In the genomic region with DNA sequence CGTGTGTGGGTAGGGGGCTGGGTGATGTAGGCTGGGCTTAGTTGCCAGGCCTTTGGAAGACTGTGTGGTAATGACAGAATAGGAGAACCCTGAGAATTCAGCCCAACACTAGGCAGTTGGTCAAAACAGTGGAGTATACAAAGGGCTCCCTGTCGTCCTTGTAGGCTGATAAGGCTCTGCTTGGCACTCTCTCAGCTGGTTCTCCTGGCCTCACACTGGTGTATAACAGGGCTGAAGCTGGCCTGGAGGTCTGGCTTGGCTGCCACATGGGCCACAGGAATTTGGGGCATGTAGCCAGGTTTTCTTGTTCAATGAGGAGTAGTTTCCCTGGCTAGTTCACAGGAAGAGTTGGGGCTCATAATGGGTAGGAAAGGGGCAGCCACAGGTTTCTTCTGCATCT, we compare ENCODE assay signal across 10 mouse cellular contexts. TPM values are rescaled to one million over a fixed set of nuclear protein-coding genes. Genes with fewer than 3 reads are reported as not detected.
DNase-seq lines count a peak whose midpoint lies in the region; ATAC-seq and TF ChIP-seq lines count a peak whose summit lies in the region.
"Had no signal": no experiment of that assay in that cellular context is flagged by ENCODE, and none has a peak within 500 bp of the region (broad histone marks: within the 10 kb centered on the region; RNA-seq: fewer than 3 reads in every experiment).

No protein-coding gene starts in this region.

- H3K36me3 ChIP-seq in forebrain, postnatal 0 days (ENCODE audit: insufficient read depth), result peaks cover 30% of the 10 kb centered on the region
- peaks cover 42% of the 10 kb centered on the region for H3K36me3 ChIP-seq in midbrain, embryonic 12.5 days
- H3K36me3 ChIP-seq in kidney, embryonic 16.5 days (ENCODE audit: insufficient read depth, low read length), result no peaks in the 10 kb centered on the region

- H3K4me2 ChIP-seq in forebrain, postnatal 0 days (ENCODE audit: low read depth), result peak overlapping the region; percentile 58
- peak overlapping the region; percentile 72 for H3K4me2 ChIP-seq in midbrain, embryonic 12.5 days (replicated peaks)
- no peak overlapping the region for H3K4me2 ChIP-seq in kidney, embryonic 16.5 days (replicated peaks; ENCODE audit: low read depth, low read length)

- H3K27me3 ChIP-seq in forebrain, postnatal 0 days (ENCODE audit: insufficient read depth, low read length), result no peaks in the 10 kb centered on the region
- H3K27me3 ChIP-seq in midbrain, embryonic 12.5 days, result peaks cover 11% of the 10 kb centered on the region
- H3K27me3 ChIP-seq in kidney, embryonic 16.5 days (ENCODE audit: insufficient read depth, low read length), result peaks cover 24% of the 10 kb centered on the region

- 11% methylated on average over 2 of the region's 2 CpGs for WGBS in forebrain, postnatal 0 days
- WGBS in midbrain, embryonic 12.5 days, result 72% methylated on average over 2 of the region's 2 CpGs
- 84% methylated on average over 2 of the region's 2 CpGs for WGBS in kidney, embryonic 16.5 days

- no peak overlapping the region for H3K27ac ChIP-seq in forebrain, postnatal 0 days (ENCODE audit: low read depth, low read length)
- H3K27ac ChIP-seq in midbrain, embryonic 12.5 days (replicated peaks), result no peak overlapping the region
- H3K27ac ChIP-seq in kidney, embryonic 16.5 days (ENCODE audit: low read length), result no peak overlapping the region

- H3K4me1 ChIP-seq in forebrain, postnatal 0 days (ENCODE audit: insufficient read depth), result peaks cover 14% of the 10 kb centered on the region
- peaks cover 26% of the 10 kb centered on the region for H3K4me1 ChIP-seq in midbrain, embryonic 12.5 days
- peaks cover 8% of the 10 kb centered on the region for H3K4me1 ChIP-seq in kidney, embryonic 16.5 days (ENCODE audit: insufficient read depth, low read length)

- peak; percentile 25 for DNase-seq in gastrocnemius, postnatal 10 days
- DNase-seq in gastrocnemius, postnatal 4 days (ENCODE audit: low spot score in 2 of 2), result no peak
- peak; percentile 86 for DNase-seq in brain, adult 2 months (ENCODE audit: low read depth, low spot score)
- DNase-seq in forebrain, postnatal 0 days, result peak; percentile 69
- DNase-seq in liver, result no peak
- no peak for DNase-seq in kidney, adult 11 months

- no peak for TF ChIP-seq CTCF in forebrain, postnatal 0 days (IDR thresholded peaks at IDR 0.05; ENCODE audit: low read depth)

- 0 out of 2 replicates have a peak overlapping the region, but pooled peaks have one; percentile 84 for H3K9ac ChIP-seq in forebrain, postnatal 0 days
- no peak overlapping the region for H3K9ac ChIP-seq in midbrain, embryonic 12.5 days (replicated peaks)
- H3K9ac ChIP-seq in kidney, embryonic 16.5 days (replicated peaks; ENCODE audit: low read length), result no peak overlapping the region

- ATAC-seq in forebrain, postnatal 0 days, result peak; percentile 67
- no peak for ATAC-seq in midbrain, embryonic 12.5 days (ENCODE audit: low FRiP score, low read depth)
- ATAC-seq in kidney, embryonic 16.5 days (ENCODE audit: low FRiP score, low TSS enrichment), result no peak
- ATAC-seq: lung, postnatal 0 days had no signal

- no peaks in the 10 kb centered on the region for H3K9me3 ChIP-seq in forebrain, postnatal 0 days (ENCODE audit: low read length)
- H3K9me3 ChIP-seq in midbrain, embryonic 12.5 days, result no peaks in the 10 kb centered on the region
- no peaks in the 10 kb centered on the region for H3K9me3 ChIP-seq in kidney, embryonic 16.5 days (ENCODE audit: low read length)

- H3K4me3 ChIP-seq in forebrain, postnatal 0 days (ENCODE audit: low read depth, low read length), result no peak overlapping the region
- H3K4me3 ChIP-seq in midbrain, embryonic 12.5 days, result peak overlapping the region; percentile 71
- no peak overlapping the region for H3K4me3 ChIP-seq in kidney, embryonic 16.5 days (ENCODE audit: low read length)

RNA-seq across cellular contexts. Expression of gene Dpysl4, which starts 2.0 kb away (rescaled TPM):
- total RNA-seq in gastrocnemius, postnatal 10 days (2021), result 1 to 10 TPM; 1.6 TPM
- total RNA-seq in gastrocnemius, postnatal 4 days (2021), result 1 to 10 TPM; 3.7 to 3.9 TPM
- 121 and 125 TPM in 2 replicates for total RNA-seq in forebrain, postnatal 0 days (2014; rRNA removed)
- 112 and 142 TPM in 2 replicates for polyA plus RNA-seq in forebrain, postnatal 0 days (2015; fragmentation: Nextera tagmentation; extraction: Ambion mirVana)
- 212 and 220 TPM in 2 replicates for polyA plus RNA-seq in midbrain, embryonic 12.5 days (2016; fragmentation: Nextera tagmentation; extraction: Ambion mirVana)
- polyA plus RNA-seq in kidney, embryonic 16.5 days (2015; fragmentation: Nextera tagmentation; extraction: Ambion mirVana), result 15.0 and 15.5 TPM in 2 replicates
- total RNA-seq: CH12.LX had no signal

Comparison
In these comparisons a context has a peak if more than half of its experiments do, and no peak if none do; other contexts are left out.
1. DNase-seq: peak in gastrocnemius, postnatal 10 days (single experiment), brain, adult 2 months (single experiment) and forebrain, postnatal 0 days (single experiment); none in gastrocnemius, postnatal 4 days (0 of 2), liver (single experiment) and kidney, adult 11 months (single experiment).
2. RNA of gene Dpysl4, which starts 2.0 kb away (total RNA-seq): 121 to 125 TPM in forebrain, postnatal 0 days; 3.7 to 3.9 TPM in gastrocnemius, postnatal 4 days and 1.6 TPM in gastrocnemius, postnatal 10 days; every median in the first group is over 10 times any median in the second.